Mouse (Mus musculus) gastrocnemius, adult 2 months (tissue): ENCODE results near the gene Naa16. TPM values are rescaled to one million over a fixed set of nuclear protein-coding genes. Genes with fewer than 3 reads are reported as not detected.
"Not testable (repeated sequence)": the region's sequence is repeated elsewhere in the genome, so short reads cannot be mapped to it uniquely, and the experiment has no call there.

ENCODE experiments used
- DNase-seq: peaks from one replicate; pipeline ENCODE4 v3.0.0; 2022
- H3K27ac ChIP-seq: fragments of 200-600 bp; 2 replicates; pipeline ENCODE4 v1.8.1; 2022; ENCODE audit warnings: mild to moderate bottlenecking
- H3K4me3 ChIP-seq: fragments of 200-600 bp; 2 replicates; pipeline ENCODE4 v1.8.1; 2022; ENCODE audit warnings: mild to moderate bottlenecking, moderate library complexity
- CTCF ChIP-seq: fragments of 200-600 bp; IDR thresholded peaks from 2 replicates; pipeline ENCODE4 v1.8.1; 2022; ENCODE audit warnings: antibody characterized with exemption, mild to moderate bottlenecking, moderate library complexity
- intact Hi-C: fragments of 180-260 bp; cut with DNase I; formaldehyde crosslinking; loops from one replicate; pipeline ENCODE4 v1.15.1; 2025
- long read RNA-seq, 2 experiments: library from polyadenylated mRNA; stranded (forward); transcript quantifications; one replicate each; pipeline ENCODE4 v2.0.0; 2021
- total RNA-seq, 2 experiments: library from RNA; stranded (reverse); gene quantifications; 2 replicates each; pipeline ENCODE4 v1.2.3; 2021

Gene Naa16
- 10 to 100 TPM; 22.3 to 22.9 TPM for total RNA-seq
- long read RNA-seq, experiment 1, full-length matches to known transcripts: 6 of 17 reads
- long read RNA-seq, experiment 1, partial matches to known transcripts: 2 of 17 reads
- long read RNA-seq, experiment 1, other reads (novel, unspliced or antisense): 9 of 17 reads
- long read RNA-seq, experiment 2, full-length matches to known transcripts: 6 of 12 reads
- long read RNA-seq, experiment 2, partial matches to known transcripts: 1 of 12 reads
- long read RNA-seq, experiment 2, other reads (novel, unspliced or antisense): 5 of 12 reads

DNA sequence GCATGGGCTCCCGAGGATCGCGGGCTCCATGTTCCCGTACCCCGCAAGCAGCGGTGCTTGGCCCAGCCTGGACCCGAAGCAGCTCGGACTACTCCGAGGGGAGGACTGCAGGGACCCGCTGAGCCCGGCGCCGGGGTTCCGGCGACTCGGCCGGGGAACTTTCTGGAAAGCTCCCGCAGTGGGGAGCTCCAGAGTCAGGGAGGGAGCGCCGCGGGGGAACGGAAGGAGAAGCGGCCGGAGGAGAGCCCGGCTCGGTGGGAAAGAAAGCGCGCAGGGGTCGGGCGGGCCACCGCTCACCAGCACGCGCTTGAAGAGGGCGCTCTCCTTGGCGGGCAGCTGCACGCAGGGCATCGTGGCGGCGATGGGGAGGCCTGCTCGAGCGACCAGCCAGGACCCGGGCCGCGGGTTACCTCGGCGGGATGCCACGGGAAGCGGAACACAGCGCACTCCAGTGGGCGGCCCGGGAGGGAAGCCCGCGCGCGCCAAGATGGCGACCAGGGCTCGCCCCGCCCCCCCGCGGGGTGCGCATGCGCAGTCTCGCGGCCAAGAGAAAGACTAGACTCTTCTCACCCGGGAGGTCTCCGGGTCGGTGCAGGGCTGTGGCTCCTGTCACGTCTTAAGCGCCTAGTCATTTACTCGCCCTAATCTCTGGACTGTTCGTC, at the start of gene Naa16:
Gene Naa16 (minus strand): TSS at position 514 of the 662 bp plus-strand sequence.
- intact Hi-C loops: loop anchor here (5.0 kb wide), 1 partner anchor 92 kb away; the partner anchor contains the start of genes Elf1 and Wbp4

DNA sequence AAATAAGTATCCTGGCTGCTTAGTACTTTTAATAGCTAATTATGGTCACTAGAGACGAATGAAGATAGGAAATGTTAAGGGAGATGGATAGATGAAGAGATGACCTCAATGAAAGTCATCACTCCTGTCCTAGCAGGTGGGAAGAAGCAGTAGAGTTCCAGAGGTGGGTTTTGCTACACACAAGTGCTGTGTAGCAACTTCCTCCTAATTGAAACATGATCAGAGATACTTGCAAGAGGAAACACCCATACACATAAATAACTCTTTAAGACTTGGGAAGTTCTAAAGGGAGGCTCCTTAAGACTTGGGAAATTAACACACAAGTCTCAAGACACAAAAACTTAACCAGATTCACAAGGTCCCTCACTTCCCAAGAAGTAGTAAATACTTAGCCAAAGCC, 43.5 kb upstream of the Naa16 start:
- DNase-seq: no peak
- no peak overlapping the region for H3K4me3 ChIP-seq
- no peak overlapping the region for H3K27ac ChIP-seq
- no peak for TF ChIP-seq CTCF
- intact Hi-C loops: no loop called here

More for the DNA sequence above, at the start of gene Naa16:
- TF ChIP-seq CTCF: peak; percentile 60
- Histone ChIP-seq H3K27ac (peak within 1 kb of the TSS; percentile 99), H3K4me3 (peak within 1 kb of the TSS; percentile 90)
- peak; percentile 98 for DNase-seq

DNA sequence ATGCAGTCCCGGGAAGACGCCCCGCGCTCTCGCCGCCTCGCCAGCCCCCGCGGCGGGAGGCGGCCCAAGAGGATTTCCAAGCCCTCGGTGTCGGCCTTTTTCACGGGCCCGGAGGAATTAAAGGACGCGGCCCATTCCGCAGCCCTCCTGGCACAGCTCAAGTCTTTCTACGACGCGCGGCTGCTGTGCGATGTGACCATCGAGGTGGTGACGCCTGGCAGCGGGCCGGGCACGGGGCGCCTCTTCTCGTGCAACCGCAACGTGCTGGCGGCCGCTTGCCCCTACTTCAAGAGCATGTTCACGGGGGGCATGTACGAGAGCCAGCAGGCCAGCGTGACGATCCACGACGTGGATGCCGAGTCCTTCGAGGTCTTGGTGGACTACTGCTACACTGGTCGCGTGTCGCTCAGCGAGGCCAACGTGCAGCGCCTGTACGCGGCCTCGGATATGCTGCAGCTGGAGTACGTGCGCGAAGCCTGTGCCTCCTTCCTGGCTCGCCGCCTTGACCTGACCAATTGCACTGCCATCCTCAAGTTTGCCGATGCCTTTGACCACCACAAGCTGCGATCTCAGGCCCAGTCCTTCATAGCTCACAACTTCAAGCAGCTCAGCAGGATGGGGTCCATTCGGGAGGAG, 36.3 kb upstream of the Naa16 start:
- intact Hi-C loops: not testable (repeated sequence)

DNA sequence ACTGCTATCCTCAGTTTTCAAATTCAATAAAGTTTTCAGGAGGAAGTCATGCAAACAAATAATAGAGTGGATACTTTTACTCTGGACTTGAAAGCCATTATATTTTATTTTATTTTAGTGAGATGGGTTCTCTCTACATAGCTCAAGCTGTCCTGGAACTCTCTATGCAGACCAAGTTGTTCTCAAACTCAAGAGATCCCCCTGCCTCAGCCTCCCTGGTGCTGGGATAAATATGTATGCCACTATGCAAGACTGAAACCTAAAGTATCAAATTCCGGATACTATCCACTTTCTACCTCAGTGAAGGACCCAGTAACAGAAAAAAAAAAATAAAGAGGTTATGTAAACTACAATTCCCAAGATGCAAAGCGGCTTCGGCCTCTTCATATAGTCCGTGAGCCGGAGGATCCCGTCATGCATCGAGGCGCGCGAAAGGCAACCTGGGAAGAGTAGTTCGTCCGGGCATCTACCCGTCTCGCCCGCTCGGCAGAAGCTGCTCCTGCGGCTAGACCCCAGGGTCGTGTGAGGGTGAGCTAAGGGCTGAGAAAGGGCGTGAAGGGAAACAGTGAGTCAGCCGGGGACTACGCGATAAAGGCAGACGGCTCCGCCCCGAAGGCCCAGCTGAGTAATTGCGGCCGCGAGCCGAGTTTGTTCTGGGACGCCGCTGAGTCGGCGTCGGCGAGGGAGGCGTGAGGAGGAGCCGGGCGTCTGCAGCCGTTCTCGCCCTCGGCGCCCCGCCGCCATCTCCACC, 35.6 kb upstream of the Naa16 start, which contains the start of gene Kbtbd7:
Gene Kbtbd7 (plus strand): TSS at position 533 of the 751 bp plus-strand sequence.
- TF ChIP-seq CTCF: no peak
- intact Hi-C loops: loop anchor here (2.0 kb wide), 1 partner anchor 33 kb away; no protein-coding TSS in a partner anchor
- H3K4me3 ChIP-seq: peak within 1 kb of the TSS; percentile 83
- peak; percentile 96 for DNase-seq
- H3K27ac ChIP-seq: peak within 1 kb of the TSS; percentile 92

More for the DNA sequence above, 36.3 kb upstream of the Naa16 start:
- Histone ChIP-seq H3K4me3 (peak overlapping the region; percentile 83), H3K27ac (peak overlapping the region; percentile 92)
- DNase-seq: peak; percentile 31

DNA sequence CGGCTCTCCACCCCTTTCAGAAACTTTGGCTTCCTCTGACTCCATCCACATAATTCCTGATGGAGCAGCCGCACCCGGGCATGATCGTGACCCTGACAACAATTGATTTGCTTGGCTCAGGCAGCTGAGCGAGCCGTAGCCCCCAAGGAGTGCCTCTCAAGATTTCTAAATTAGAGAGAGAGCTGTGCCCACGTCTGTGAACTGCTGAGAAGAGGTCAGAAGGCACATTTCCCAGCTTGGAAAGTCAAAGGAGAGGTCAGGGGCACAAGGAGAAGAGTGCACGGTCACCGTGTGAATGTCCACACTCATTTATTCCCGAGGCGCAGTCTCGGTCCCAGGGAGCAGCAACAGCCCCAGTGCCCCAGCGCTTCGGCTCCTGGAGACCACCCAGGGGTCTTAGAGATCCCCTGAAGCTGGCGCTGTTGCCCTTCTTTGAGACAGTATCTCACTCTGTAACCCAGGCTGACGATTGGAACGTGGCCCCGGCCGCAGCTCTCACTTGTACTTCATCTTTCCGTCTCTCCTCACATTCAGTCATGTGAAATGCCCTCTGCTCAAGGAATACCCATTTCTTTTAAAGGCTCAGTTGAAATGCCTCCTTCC, 29.6 kb upstream of the Naa16 start:
- no peak for TF ChIP-seq CTCF
- Histone ChIP-seq H3K4me3 (no peak overlapping the region), H3K27ac (no peak overlapping the region)
- intact Hi-C loops: no loop called here
- no peak for DNase-seq

DNA sequence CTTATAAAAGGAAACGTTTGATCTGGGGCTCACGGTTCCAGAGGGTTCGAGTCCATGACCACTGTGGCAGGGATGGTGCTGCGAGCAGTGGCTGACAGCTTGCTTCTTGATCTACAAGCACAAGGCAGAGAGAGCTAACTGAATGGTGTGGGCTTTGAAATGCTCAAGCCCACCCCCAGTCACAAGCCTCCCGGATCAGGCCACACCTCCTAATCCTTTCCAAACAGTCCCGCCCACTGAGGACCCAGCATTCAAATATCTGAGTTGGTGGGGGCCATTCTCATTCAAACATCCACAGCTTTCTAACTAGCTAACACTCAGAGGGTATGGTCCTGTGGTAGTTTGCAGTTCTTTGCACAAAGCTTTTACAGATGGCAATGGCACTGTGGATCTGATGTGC, 22.5 kb upstream of the Naa16 start:
- intact Hi-C loops: no loop called here
- no peak overlapping the region for H3K4me3 ChIP-seq
- no peak overlapping the region for H3K27ac ChIP-seq
- no peak for TF ChIP-seq CTCF
- DNase-seq: no peak

DNA sequence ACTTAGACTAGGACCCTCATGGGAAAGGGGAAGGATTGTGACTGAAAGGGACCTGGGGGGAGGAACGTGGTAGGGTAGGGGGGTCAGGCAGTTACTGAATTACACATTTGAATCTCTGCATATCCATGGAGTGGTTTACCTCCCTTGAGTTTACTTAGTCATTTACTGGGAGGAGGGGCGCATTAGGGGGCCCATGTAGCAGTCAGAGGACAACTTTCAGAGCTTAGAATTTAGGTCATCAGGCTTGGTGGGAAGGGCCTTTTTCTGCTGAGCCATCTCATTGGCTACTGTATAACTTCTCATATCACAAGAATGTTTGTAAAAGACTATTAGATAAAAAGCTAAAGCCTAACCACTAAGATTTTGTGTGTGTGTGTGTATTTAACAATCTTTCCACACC, 20.1 kb upstream of the Naa16 start:
- no peak for DNase-seq
- TF ChIP-seq CTCF: no peak
- no peak overlapping the region for H3K4me3 ChIP-seq
- no peak overlapping the region for H3K27ac ChIP-seq
- intact Hi-C loops: no loop called here

DNA sequence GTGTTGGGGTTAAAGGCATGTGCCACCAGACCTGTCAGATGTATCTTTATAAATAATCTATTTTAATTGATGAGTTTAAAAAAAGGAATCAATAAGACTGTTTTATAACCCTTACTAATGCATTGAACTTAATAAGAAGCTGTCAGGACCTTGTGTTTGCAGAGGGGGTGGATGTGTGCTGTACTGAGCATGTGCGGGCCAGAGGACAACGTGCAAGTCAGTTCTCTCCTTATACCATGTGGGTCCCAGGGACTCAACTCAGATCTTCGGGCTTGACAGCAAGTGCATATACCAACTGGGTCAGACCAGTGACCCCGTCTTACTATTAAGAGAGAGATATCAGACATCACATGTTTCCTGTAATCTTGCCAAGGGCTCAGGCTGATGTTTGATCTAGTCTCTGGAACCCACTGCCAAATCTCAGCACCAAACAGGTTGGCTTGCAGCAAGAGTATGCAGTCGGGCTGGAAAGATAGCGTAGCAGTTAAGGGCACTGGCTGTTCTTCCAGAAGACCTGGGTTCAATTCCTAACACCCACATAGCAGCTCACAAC, 18.8 kb upstream of the Naa16 start:
- H3K4me3 ChIP-seq: no peak overlapping the region
- no peak for TF ChIP-seq CTCF
- H3K27ac ChIP-seq: no peak overlapping the region
- no peak for DNase-seq
- intact Hi-C loops: no loop called here

DNA sequence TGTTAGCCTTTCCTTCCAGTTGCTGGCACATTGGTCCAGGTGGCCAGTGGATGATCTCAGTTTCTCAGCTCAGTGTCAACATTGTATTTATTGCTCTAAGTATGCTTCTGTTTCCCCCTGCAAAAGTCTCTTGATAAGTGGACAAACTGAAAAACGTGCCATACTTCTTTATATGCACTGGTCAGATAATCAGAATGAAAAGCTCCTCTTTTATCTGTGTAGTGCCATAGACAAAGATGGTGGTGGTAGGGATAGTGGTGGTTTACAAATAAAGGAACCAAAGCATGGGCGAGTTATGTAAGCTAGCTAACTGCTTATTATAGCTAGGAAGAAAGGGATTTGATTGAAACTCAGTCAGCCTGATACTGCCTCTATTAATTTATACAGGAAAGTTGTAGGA, 17.1 kb upstream of the Naa16 start:
- DNase-seq: no peak
- TF ChIP-seq CTCF: no peak
- intact Hi-C loops: no loop called here
- H3K4me3 ChIP-seq: no peak overlapping the region
- no peak overlapping the region for H3K27ac ChIP-seq

DNA sequence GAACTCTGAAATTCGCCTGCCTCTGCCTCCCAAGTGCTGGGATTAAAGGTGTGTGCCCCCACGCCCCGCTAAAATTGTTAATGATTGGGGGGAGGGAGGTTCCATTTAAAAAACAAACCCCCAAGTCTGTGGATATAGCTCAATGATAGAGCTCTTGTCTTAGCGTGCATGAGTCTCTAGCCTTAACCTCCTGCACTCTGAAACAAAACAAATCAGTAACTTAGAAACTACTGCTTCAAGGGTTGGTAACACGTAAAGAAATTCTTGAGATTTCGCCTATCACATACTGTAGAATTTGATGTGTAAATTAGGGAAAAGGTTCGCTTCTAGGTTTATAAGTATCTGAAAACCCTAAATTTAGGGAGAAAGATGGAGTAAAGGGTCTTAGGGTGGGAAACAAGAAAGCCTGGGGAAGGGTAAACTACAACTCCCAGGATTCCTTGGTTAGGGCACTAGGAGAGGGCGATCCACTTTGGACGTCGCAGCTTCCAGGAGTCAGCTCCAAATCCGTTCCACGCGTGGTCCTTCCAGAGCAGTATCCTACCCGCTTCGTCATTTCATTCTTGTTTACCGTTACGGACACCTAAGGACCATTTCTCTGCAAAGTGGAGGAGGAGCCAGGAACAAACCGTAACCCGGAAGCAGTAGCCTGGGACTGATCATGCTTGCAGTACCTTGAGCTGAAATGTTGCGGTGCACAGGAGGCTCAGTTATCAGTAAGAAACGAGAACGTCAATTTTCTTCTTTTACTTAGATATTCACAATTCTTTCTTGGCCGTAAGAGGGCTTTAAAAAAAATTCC, 6.9 kb upstream of the Naa16 start, which contains the start of gene Mtrf1:
Gene Mtrf1 (plus strand): TSS at position 452 of the 802 bp plus-strand sequence.
- Histone ChIP-seq H3K4me3 (peak within 1 kb of the TSS; percentile 83), H3K27ac (peak within 1 kb of the TSS; percentile 94)
- intact Hi-C loops: loop anchor here (2.0 kb wide), 1 partner anchor 71 kb away; no protein-coding TSS in a partner anchor
- DNase-seq: peak; percentile 69
- TF ChIP-seq CTCF: peak; percentile 7; the same call in 1 of the 2 replicates

DNA sequence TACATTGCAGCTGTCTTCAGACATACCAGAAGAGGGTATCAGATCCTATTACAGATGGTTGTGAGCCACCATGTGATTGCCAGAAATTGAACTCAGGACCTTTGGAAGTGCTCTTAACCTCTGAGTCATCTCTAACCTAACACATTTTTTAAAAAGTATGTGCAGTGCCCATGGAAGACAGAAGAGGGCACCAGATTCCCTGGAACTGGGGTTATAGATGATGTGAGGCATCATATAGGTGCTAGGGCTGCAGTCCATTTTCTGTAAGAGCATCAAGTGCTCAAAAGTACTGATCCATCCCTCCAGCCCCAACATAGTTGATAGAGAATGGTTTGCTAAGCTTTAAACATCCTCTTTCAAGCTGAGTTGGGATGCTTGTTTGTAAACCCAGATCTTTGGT, 4.0 kb upstream of the Naa16 start:
- no peak overlapping the region for H3K27ac ChIP-seq
- intact Hi-C loops: loop anchor here (5.0 kb wide), 1 partner anchor 88 kb away; the partner anchor contains the start of genes Elf1 and Wbp4
- no peak for DNase-seq
- no peak overlapping the region for H3K4me3 ChIP-seq
- peak; percentile 55 for TF ChIP-seq CTCF
